Mouse (Mus musculus) thymus, postnatal 36 days (tissue): Measurements from ENCODE around the gene Inf2.

ENCODE experiments used
- DNase-seq, 2 experiments: peaks; one replicate each; pipeline ENCODE4 v3.0.0; 2022; ENCODE audit warnings: mixed read lengths in 2 of 2

Gene Inf2

GRCm38 (mm10) chr12:112627097-112627881 lies 38.7 kb downstream of the Inf2 start:
- peak in 1 of 2 experiments; percentile 21 for DNase-seq

GRCm38 (mm10) chr12:112628197-112628596 lies 39.6 kb downstream of the Inf2 start:
- DNase-seq, result no peak

GRCm38 (mm10) chr12:112628928-112629721 lies 40.5 kb downstream of the Inf2 start:
- DNase-seq, result peak; percentile 73 to 79

GRCm38 (mm10) chr12:112630029-112630428 lies 41.4 kb downstream of the Inf2 start:
- no peak for DNase-seq

GRCm38 (mm10) chr12:112630796-112631195 lies 42.2 kb downstream of the Inf2 start:
- no peak for DNase-seq

- no peak for DNase-seq
Measured at GRCm38 (mm10) chr12:112631472-112631871, 42.9 kb downstream of the Inf2 start.

- DNase-seq, result no peak
Measured at GRCm38 (mm10) chr12:112632084-112632777, 43.6 kb downstream of the Inf2 start.

- no peak for DNase-seq
Measured at GRCm38 (mm10) chr12:112632907-112633306, 44.3 kb downstream of the Inf2 start.

- peak in 1 of 2 experiments; percentile 21 for DNase-seq
Measured at GRCm38 (mm10) chr12:112633686-112634085, 45.1 kb downstream of the Inf2 start.

GRCm38 (mm10) chr12:112639526-112639925 lies 50.9 kb downstream of the Inf2 start:
- peak; percentile 24 to 56 for DNase-seq

GRCm38 (mm10) chr12:112643126-112643525 lies 54.5 kb downstream of the Inf2 start:
- no peak for DNase-seq

- peak; percentile 96 to 99 for DNase-seq
Measured at GRCm38 (mm10) chr12:112644180-112644854, 55.7 kb downstream of the Inf2 start, which contains the start of gene Siva1. Gene Siva1, plus strand, starts transcription at chr12:112644679.

GRCm38 (mm10) chr12:112644855-112645506 lies 56.4 kb downstream of the Inf2 start:
- DNase-seq, result peak in 1 of 2 experiments; percentile 61

- no peak for DNase-seq
Measured at GRCm38 (mm10) chr12:112646139-112646538, 57.6 kb downstream of the Inf2 start.

GRCm38 (mm10) chr12:112648081-112648480 lies 59.5 kb downstream of the Inf2 start:
- no peak for DNase-seq

- no peak for DNase-seq
Measured at GRCm38 (mm10) chr12:112651778-112652439, 63.3 kb downstream of the Inf2 start.

- peak; percentile 72 to 77 for DNase-seq
Measured at GRCm38 (mm10) chr12:112653157-112653824, 64.7 kb downstream of the Inf2 start.

GRCm38 (mm10) chr12:112654076-112654475 lies 65.5 kb downstream of the Inf2 start:
- no peak for DNase-seq

- DNase-seq, result no peak
Measured at GRCm38 (mm10) chr12:112658619-112659018, 70.0 kb downstream of the Inf2 start.

GRCm38 (mm10) chr12:112659109-112659508 lies 70.5 kb downstream of the Inf2 start:
- peak; percentile 59 to 60 for DNase-seq
